Mouse (Mus musculus) neutrophil, adult 65 days (primary cell): ENCODE results near the gene Hivep2. TPM values are rescaled to one million over a fixed set of nuclear protein-coding genes. Genes with fewer than 3 reads are reported as not detected.

ENCODE experiments used
- total RNA-seq: library from RNA; stranded (reverse); gene quantifications from 2 replicates; pipeline ENCODE4 v1.2.4, GENCODE M21; 2023

The Hivep2 gene
- total RNA-seq = 1.0 and 4.2 TPM in 2 replicates

DNA sequence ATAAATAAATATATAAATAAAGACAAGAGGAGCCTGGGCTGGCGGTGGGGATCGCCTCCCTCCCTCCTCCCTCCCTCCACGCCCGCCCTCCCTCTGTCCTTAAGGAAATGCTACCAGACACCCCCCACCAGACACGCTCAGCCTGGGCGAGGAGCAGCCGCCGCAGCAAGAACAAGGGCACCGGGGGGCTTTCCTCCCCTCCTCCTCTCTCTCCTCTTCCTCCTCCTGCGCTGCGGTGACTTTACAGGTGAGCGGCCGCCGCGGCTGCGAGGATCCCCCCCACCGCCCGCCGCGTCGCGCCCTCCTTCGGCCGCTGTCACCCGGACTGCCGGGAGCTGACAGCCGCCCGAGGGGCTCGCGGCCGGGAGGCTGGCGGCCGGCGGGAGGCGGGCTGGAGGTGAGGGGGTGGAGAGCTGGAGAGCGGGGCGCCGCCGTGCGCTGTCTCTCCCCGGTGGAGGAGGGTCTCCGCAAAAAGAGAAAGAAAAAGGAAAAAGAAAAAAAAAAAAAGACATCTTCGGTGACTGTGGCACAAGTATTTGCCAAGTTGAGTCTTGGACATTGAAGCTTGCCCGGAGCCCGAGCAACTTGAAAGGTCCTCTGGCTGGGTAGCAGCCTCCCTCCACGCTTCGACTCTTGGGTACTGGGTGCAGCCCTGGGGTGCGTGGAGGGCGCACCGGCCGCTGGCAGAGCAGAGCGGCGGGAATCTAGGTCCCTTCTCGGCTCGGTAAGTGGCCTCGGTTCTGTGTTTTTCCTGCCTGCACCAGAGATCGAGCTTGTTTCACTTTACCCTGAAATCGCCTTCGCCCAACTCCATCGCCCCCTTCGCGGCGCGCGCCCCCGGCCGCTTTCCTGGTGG is at the start of gene Hivep2:
TSS of gene Hivep2 (plus strand) at position 102 of the 856 bp plus-strand sequence.

Other genes with a start within 250 kb of the Hivep2 start
- 1.8 and 2.4 TPM in 2 replicates for gene Aig1, start 97.1 kb upstream of the Hivep2 start, total RNA-seq